Mouse (Mus musculus): ENCODE measurements around the gene Pld2.
"Not testable (repeated sequence)": the region's sequence is repeated elsewhere in the genome, so short reads cannot be mapped to it uniquely, and the experiment has no call there.

Gene Pld2

GRCm38 (mm10) chr11:70525184-70525678, 14.6 kb upstream of the Pld2 start, which contains the start of gene Psmb6:
Gene Psmb6 (plus strand): TSS chr11:70525367.
- in situ Hi-C loops (cut with MboI, MseI), result no loop called here

- in situ Hi-C loops (cut with MboI, MseI), result no loop called here
These were observed 14.1 kb upstream of the Pld2 start for GRCm38 (mm10) chr11:70525726-70526125.

- in situ Hi-C loops (cut with MboI, MseI), result no loop called here
These were observed 13.7 kb upstream of the Pld2 start for GRCm38 (mm10) chr11:70526211-70526610.

GRCm38 (mm10) chr11:70528610-70529009, 11.3 kb upstream of the Pld2 start:
- in situ Hi-C loops (cut with MboI, MseI), result no loop called here

GRCm38 (mm10) chr11:70531065-70531464, 8.8 kb upstream of the Pld2 start:
- in situ Hi-C loops (cut with MboI, MseI), result not testable (repeated sequence)

- in situ Hi-C loops (cut with MboI, MseI), result no loop called here
These were observed 7.0 kb upstream of the Pld2 start, which contains the start of gene Gm40193 for GRCm38 (mm10) chr11:70532839-70533238. Gene Gm40193 (minus strand): TSS chr11:70532939.

- in situ Hi-C loops (cut with MboI, MseI), result no loop called here
These were observed 441 bp upstream of the Pld2 start for GRCm38 (mm10) chr11:70539423-70539822.

- in situ Hi-C loops (cut with MboI, MseI), result loop anchor here (5.0 kb wide), 1 partner anchor 66 kb away; no protein-coding TSS in a partner anchor
These were observed 1.1 kb downstream of the Pld2 start for GRCm38 (mm10) chr11:70540928-70541327.

- in situ Hi-C loops (cut with MboI, MseI), result loop anchor here (5.0 kb wide), 1 partner anchor 66 kb away; no protein-coding TSS in a partner anchor
These were observed 1.6 kb downstream of the Pld2 start for GRCm38 (mm10) chr11:70541415-70541814.

GRCm38 (mm10) chr11:70544496-70544895, 4.6 kb downstream of the Pld2 start:
- in situ Hi-C loops (cut with MboI, MseI), result loop anchor here (5.0 kb wide), 1 partner anchor 63 kb away; no protein-coding TSS in a partner anchor

GRCm38 (mm10) chr11:70551526-70551925, 11.7 kb downstream of the Pld2 start:
- in situ Hi-C loops (cut with MboI, MseI), result no loop called here

- in situ Hi-C loops (cut with MboI, MseI), result no loop called here
These were observed 14.1 kb downstream of the Pld2 start for GRCm38 (mm10) chr11:70553940-70554339.

- in situ Hi-C loops (cut with MboI, MseI), result no loop called here
These were observed 17.7 kb downstream of the Pld2 start for GRCm38 (mm10) chr11:70557545-70557944.

GRCm38 (mm10) chr11:70561937-70562286, 22.0 kb downstream of the Pld2 start:
- in situ Hi-C loops (cut with MboI, MseI), result no loop called here

GRCm38 (mm10) chr11:70562287-70562994, 22.6 kb downstream of the Pld2 start, which contains the start of gene Mink1:
Gene Mink1 (plus strand): TSS chr11:70562881.
- in situ Hi-C loops (cut with MboI, MseI), result no loop called here

- in situ Hi-C loops (cut with MboI, MseI), result no loop called here
These were observed 23.2 kb downstream of the Pld2 start for GRCm38 (mm10) chr11:70562995-70563469.

- in situ Hi-C loops (cut with MboI, MseI), result no loop called here
These were observed 23.8 kb downstream of the Pld2 start for GRCm38 (mm10) chr11:70563470-70564275.

GRCm38 (mm10) chr11:70564276-70564873, 24.5 kb downstream of the Pld2 start:
- in situ Hi-C loops (cut with MboI, MseI), result no loop called here

- in situ Hi-C loops (cut with MboI, MseI), result no loop called here
These were observed 26.7 kb downstream of the Pld2 start for GRCm38 (mm10) chr11:70566586-70566985.

- in situ Hi-C loops (cut with MboI, MseI), result not testable (repeated sequence)
These were observed 30.8 kb downstream of the Pld2 start for GRCm38 (mm10) chr11:70570614-70571013.

- in situ Hi-C loops (cut with MboI, MseI), result no loop called here
These were observed 31.8 kb downstream of the Pld2 start for GRCm38 (mm10) chr11:70571641-70572040.

Measured in T-helper 2 cell (primary cell).